Mouse (Mus musculus) liver, embryonic 16.5 days (tissue): Measurements from ENCODE around the gene Rnf220. TPM values are rescaled to one million over a fixed set of nuclear protein-coding genes. Genes with fewer than 3 reads are reported as not detected.

ENCODE experiments used
- ATAC-seq: fragments of 200-750 bp; cut with Nextera tagmentation; 2 replicates; pipeline ENCODE4 v1.8.0; 2017; ENCODE audit warnings: low read depth, mild to moderate bottlenecking, moderate number of reproducible peaks, moderate library complexity
- H3K27ac ChIP-seq: fragments of 300-500 bp; sonication (generic); 2 replicates; pipeline ENCODE4 v1.5.1; 2014; ENCODE audit warnings: mild to moderate bottlenecking, low read length
- H3K27me3 ChIP-seq: fragments of 300-500 bp; sonication (generic); 2 replicates; pipeline ENCODE4 v1.6.1; 2014; ENCODE audit warnings: low read depth, low read length, mixed read lengths; ENCODE audit not compliant: control insufficient read depth, insufficient read depth
- H3K36me3 ChIP-seq: fragments of 300-500 bp; sonication (generic); 2 replicates; pipeline ENCODE4 v1.6.1; 2014; ENCODE audit warnings: mild to moderate bottlenecking; ENCODE audit not compliant: control insufficient read depth, insufficient read depth
- H3K4me1 ChIP-seq: fragments of 300-500 bp; sonication (generic); 2 replicates; pipeline ENCODE4 v1.6.1; 2014; ENCODE audit warnings: low read depth, low read length, mixed read lengths; ENCODE audit not compliant: control insufficient read depth
- H3K4me2 ChIP-seq: fragments of 300-500 bp; sonication (generic); 2 replicates; pipeline ENCODE4 v1.6.1; 2014; ENCODE audit warnings: low read depth, low read length, mixed read lengths
- H3K4me3 ChIP-seq: fragments of 300-500 bp; sonication (generic); 2 replicates; pipeline ENCODE4 v1.5.1; 2014; ENCODE audit warnings: low read depth, mild to moderate bottlenecking, low read length
- H3K9ac ChIP-seq: fragments of 300-500 bp; sonication (generic); 2 replicates; pipeline ENCODE4 v1.6.1; 2014; ENCODE audit warnings: low read depth, low read length
- H3K9me3 ChIP-seq: fragments of 300-500 bp; sonication (generic); replicated peaks from 2 replicates; pipeline ENCODE4 v1.6.1; 2016; ENCODE audit warnings: low read length; ENCODE audit not compliant: control insufficient read depth
- WGBS: fragments of 180-500 bp; shearing (Covaris S2); extraction: QIAGEN DNeasy Blood & Tissue Kit; methylation state at CpG from one replicate; pipeline ENCODE4 v1.1.7; 2014; ENCODE audit not compliant: insufficient replicate concordance; 5-methylcytosine and 5-hydroxymethylcytosine counted together
- polyA plus RNA-seq: library from polyadenylated mRNA; unstranded; fragments of >200 nt; fragmentation: Nextera tagmentation; extraction: Ambion mirVana; gene quantifications from 2 replicates; pipeline ENCODE4 v1.2.1, GENCODE M21; 2015

Gene Rnf220
- polyA plus RNA-seq, 1 experiment from 2014 or later: 21.5 TPM

DNA sequence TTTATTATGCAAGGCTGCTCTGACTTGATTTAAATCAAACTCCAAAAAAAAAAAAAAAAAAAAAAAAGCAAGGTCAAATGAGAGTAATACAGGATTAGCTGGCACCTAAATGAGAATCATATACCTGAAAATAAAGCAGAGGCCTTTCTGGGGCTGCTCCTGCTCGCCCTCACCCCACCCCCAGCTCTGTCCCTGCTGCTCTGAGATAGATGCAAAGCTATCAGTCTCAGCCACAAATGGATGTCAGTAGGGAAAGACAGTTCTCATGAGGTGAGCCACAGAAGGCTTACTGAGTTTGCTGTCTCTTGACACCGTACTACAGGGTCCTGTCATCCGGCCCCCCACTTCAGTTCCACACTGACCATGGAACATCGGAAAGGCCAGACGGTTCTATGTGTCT is 14.7 kb downstream of the Rnf220 start:
- WGBS: 31% methylated on average over 5 of the region's 5 CpGs
- H3K4me1 ChIP-seq: peaks cover 66% of the 10 kb centered on the region

DNA sequence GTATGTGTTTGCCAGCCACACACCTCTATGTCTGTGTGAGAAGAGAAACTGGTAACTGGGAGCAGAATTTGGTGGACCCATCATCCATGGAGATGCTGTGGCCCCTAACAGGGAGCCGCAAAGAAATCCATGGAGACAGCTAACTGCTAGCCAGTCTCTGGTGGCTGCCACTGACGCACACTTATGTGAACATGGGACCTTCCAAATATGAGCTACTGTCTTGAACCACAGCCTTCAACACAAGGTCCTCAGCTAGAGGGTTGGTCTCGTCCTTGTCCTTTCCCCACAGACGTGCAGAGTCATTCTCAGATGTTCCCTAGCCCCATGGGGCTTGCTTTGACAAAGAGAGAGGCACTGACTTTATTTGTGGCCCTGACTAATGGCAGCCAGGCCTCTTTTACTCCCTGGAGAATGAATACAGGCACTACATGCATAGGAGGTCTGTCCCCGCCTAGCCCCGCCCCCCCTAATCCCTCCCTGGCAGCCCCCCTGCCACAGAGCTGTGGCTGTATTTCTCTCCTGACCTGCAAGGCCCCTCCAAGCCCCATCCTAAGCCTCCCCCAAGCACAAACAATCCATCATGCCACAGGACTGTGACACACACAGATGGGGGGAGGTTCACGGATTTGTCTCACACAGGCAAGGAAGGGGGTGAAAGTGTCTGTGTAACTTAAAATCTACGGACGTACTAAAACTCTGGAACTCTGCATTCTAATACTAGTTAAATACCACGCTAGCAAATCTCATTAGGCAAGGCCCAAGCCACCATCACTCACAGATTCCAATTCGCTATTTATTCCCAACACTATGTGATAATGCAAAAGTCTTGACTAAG is 16.0 kb downstream of the Rnf220 start:
- WGBS: 42% methylated on average over 11 of the region's 11 CpGs
- no peak for ATAC-seq
- Histone ChIP-seq H3K4me1 (peaks cover 78% of the 10 kb centered on the region), H3K4me3 (no peak overlapping the region), H3K36me3 (no peaks in the 10 kb centered on the region), H3K4me2 (no peak overlapping the region), H3K9ac (no peak overlapping the region), H3K27me3 (peaks cover 13% of the 10 kb centered on the region), H3K9me3 (no peaks in the 10 kb centered on the region), H3K27ac (0 out of 2 replicates have a peak overlapping the region, but pooled peaks have one; percentile 4)

More for the DNA sequence above, 14.7 kb downstream of the Rnf220 start:
- peak overlapping the region; percentile 15; the same call in 1 of the 2 replicates for H3K4me2 ChIP-seq
- no peaks in the 10 kb centered on the region for H3K9me3 ChIP-seq
- no peak overlapping the region for H3K9ac ChIP-seq
- peak; percentile 52 for ATAC-seq
- H3K27ac ChIP-seq: peak overlapping the region; percentile 42
- H3K36me3 ChIP-seq: no peaks in the 10 kb centered on the region
- H3K27me3 ChIP-seq: peaks cover 21% of the 10 kb centered on the region
- H3K4me3 ChIP-seq: no peak overlapping the region

DNA sequence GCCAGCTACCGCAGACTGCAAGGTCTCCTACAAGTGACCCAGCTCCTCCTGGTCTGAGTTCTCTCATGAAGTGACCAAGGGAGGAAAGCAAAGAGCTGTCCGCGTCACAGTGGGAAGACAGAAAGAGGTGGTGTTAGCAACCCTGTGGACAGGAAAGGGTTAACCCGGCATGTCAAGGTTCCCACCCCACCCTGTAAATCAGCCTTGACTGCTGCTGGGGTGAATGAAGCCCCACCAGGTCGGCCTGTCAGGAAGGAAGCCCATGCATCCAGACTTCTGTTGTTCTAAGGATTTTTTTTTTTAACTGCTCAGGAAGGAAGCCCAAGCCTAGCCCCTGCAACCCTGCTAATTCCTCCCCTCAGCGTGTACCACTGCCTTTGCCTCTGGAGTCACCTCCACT is 16.9 kb downstream of the Rnf220 start:
- Histone ChIP-seq H3K36me3 (no peaks in the 10 kb centered on the region), H3K4me3 (no peak overlapping the region), H3K27ac (no peak overlapping the region), H3K4me1 (peaks cover 87% of the 10 kb centered on the region), H3K9ac (no peak overlapping the region), H3K27me3 (peaks cover 8% of the 10 kb centered on the region), H3K9me3 (no peaks in the 10 kb centered on the region), H3K4me2 (no peak overlapping the region)
- ATAC-seq: no peak
- WGBS: 20% methylated on average over 6 of the region's 6 CpGs

DNA sequence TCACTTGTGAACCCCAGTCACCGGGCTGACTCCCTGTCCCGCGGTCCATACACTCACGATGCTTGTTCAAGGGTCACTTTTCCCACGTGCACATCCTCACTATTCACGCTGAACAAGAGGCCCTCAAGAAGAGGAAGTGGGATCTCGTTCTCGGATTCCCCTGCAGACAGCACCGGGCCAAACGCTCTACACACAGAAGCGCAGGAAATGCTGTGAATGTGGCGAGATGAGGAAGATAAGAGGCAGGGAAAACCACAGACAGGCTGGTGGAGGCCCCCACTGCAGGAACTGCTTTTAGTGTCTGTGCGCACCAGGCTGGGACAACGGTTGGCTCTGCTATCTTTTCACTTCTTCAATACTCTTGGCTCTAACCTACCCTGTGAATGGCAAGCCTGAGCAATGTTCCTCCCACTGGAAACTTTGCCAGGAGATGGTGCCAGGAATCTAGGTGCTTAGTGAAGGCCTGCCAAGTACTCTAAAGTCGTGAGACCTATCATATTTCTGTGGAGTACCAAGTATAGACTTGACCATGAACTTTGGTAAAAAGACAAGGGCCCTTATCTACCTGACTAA is 18.7 kb downstream of the Rnf220 start:
- Histone ChIP-seq H3K27ac (peak overlapping the region; percentile 27; the same call in 1 of the 2 replicates), H3K4me3 (no peak overlapping the region), H3K4me1 (peaks cover 90% of the 10 kb centered on the region), H3K9ac (no peak overlapping the region), H3K36me3 (no peaks in the 10 kb centered on the region), H3K4me2 (peak overlapping the region; percentile 51), H3K9me3 (no peaks in the 10 kb centered on the region), H3K27me3 (no peaks in the 10 kb centered on the region)
- no peak for ATAC-seq
- WGBS: 7% methylated on average over 15 of the region's 15 CpGs

DNA sequence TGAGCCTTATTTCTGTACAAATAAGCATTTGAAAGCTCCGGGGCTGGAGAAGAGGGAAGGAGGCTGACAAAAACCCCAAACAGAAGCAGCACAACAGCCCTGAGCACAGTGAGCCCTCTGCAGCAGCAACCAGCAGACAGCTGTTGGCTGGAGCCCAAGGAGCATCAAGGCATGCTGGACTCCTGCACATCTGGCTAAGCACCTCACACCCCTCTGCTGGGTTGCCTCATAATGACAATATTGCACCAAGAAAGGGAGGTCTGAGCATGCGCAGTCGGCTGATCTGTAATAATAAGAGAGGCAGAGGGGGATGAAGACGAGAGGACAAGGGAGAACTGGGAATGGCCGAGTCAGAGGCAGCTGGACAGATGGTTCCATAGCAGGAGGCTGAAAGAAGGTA is 19.5 kb downstream of the Rnf220 start:
- Histone ChIP-seq H3K4me1 (peaks cover 96% of the 10 kb centered on the region), H3K27me3 (no peaks in the 10 kb centered on the region), H3K27ac (peak overlapping the region; percentile 17; the same call in 1 of the 2 replicates), H3K9ac (no peak overlapping the region), H3K4me2 (peak overlapping the region; percentile 51; the same call in 1 of the 2 replicates), H3K4me3 (no peak overlapping the region), H3K9me3 (no peaks in the 10 kb centered on the region), H3K36me3 (no peaks in the 10 kb centered on the region)
- no peak for ATAC-seq
- WGBS: 24% methylated on average over 5 of the region's 5 CpGs

DNA sequence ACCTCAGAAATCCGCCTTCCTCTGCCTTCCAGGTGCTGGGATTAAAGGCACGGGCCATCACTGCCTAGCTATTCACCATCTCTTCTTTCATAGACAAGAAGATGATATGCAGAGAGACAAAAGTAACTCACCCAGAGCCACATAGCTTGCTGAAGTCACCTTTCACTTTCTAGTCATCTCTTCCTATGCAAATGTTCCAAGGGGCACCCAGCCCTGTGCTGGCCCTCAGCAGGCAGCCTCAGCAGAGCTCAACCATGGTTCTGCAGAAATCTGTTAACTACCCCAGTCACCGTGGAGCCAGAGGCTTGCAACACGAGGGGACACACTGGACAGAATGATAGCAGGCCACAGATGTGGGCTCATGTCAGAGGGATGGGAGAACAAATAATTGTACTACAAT is 20.1 kb downstream of the Rnf220 start:
- 29% methylated on average over 4 of the region's 4 CpGs for WGBS
- ATAC-seq: no peak
- peaks cover 90% of the 10 kb centered on the region for H3K4me1 ChIP-seq

DNA sequence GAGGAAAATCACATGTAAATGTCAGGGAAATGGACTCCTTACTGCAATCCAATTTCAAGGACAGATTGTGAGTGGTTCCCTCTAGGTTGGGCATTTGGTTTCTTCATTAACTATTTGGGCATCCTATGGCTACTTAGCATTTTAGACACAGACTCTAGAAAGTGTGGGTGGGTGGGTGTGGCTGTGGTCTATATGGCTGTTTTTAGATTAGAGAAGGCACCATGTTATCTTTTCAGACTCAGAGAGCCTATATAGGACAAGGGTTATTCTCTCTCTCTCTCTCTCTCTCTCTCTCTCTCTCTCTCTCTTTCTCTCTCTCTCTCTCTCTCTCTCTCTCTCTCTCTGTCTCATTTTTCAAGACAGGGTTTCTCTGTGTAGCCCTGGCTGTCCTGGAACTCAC is 20.5 kb downstream of the Rnf220 start:
- peak overlapping the region; percentile 4; the same call in 1 of the 2 replicates for H3K9ac ChIP-seq
- peak overlapping the region; percentile 37 for H3K27ac ChIP-seq
- H3K4me1 ChIP-seq: peaks cover 85% of the 10 kb centered on the region
- no peaks in the 10 kb centered on the region for H3K27me3 ChIP-seq
- H3K4me3 ChIP-seq: no peak overlapping the region
- no peaks in the 10 kb centered on the region for H3K36me3 ChIP-seq
- peak; percentile 66 for ATAC-seq
- H3K9me3 ChIP-seq: no peaks in the 10 kb centered on the region
- peak overlapping the region; percentile 39 for H3K4me2 ChIP-seq

More for the DNA sequence above, 20.1 kb downstream of the Rnf220 start:
- H3K36me3 ChIP-seq: no peaks in the 10 kb centered on the region
- H3K27ac ChIP-seq: peak overlapping the region; percentile 37
- H3K27me3 ChIP-seq: no peaks in the 10 kb centered on the region
- no peak overlapping the region for H3K4me3 ChIP-seq
- H3K4me2 ChIP-seq: peak overlapping the region; percentile 39
- no peak overlapping the region for H3K9ac ChIP-seq
- no peaks in the 10 kb centered on the region for H3K9me3 ChIP-seq

DNA sequence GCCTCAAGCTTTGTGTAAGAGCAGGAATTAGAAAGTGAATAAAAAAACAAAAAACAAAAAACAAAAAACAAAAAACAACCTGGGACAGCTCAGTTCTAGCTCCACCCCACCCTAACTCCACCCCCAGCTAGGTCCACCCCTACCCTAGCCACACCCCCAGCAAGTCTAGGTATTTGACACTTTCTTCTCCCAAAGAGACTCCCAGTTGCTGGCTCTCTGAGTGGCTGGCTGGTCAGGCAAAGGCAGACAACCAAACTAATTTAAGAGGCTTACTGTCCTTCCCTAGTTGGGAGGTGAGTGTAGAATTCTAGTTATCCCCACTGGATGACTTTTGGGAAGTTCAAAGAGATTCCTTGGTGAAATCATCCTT is 22.9 kb downstream of the Rnf220 start:
- Histone ChIP-seq H3K4me1 (peaks cover 63% of the 10 kb centered on the region), H3K27ac (peak overlapping the region; percentile 92), H3K9ac (peak overlapping the region; percentile 70), H3K9me3 (no peaks in the 10 kb centered on the region), H3K27me3 (no peaks in the 10 kb centered on the region), H3K4me2 (peak overlapping the region; percentile 90), H3K36me3 (no peaks in the 10 kb centered on the region), H3K4me3 (peak overlapping the region; percentile 66)
- peak; percentile 83 for ATAC-seq

DNA sequence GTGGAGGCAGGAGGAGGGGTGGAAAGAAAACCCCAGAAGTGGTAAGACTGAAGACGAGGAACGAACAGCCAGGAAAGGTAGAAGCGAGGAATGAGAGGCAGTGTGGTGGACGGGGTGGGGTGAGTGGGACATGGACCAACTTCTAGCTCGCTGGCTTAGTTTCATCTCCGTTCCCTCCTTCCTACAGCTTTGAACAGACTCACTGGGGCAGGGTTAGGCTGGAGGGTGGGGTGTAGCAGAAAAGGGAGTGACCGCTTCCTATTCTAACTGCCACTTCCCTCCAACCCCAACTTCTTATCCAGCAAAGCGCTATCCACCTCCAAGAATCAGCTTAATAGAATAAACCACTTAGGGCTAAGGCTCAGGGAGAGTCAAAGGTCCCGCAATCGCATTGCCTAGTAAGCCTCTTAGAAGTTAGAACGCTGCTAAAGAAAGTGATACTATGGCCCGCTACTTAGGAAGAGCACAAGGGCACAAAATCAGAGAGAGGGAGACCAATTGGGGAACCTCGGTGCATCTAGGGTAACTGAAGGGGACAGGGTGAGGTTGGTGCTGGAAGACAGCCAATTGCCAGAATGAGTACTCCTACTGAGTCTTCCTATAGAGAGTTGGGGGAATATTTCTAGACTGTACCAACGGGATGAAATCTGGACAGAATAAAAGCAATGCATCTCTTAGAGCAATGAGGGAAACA is 23.4 kb downstream of the Rnf220 start:
- 8% methylated on average over 14 of the region's 14 CpGs for whole genome bisulfite sequencing
- peak; percentile 75 for ATAC-seq
- Histone ChIP-seq H3K27me3 (no peaks in the 10 kb centered on the region), H3K4me1 (peaks cover 58% of the 10 kb centered on the region), H3K36me3 (no peaks in the 10 kb centered on the region), H3K9me3 (no peaks in the 10 kb centered on the region), H3K4me3 (peak overlapping the region; percentile 66), H3K4me2 (peak overlapping the region; percentile 90), H3K27ac (peak overlapping the region; percentile 92), H3K9ac (peak overlapping the region; percentile 70)
